ENCODE assay signal across 8 mouse cellular contexts in genomic region chr3:86141366-86141765, GRCm38 (mm10). TPM values are rescaled to one million over a fixed set of nuclear protein-coding genes. Genes with fewer than 3 reads are reported as not detected.
A peak's percentile ranks its signal among the peaks of the same experiment; 100 is the strongest.
DNase-seq lines count a peak whose midpoint lies in the region; ATAC-seq and TF ChIP-seq lines count a peak whose summit lies in the region.

No protein-coding gene starts in this region.

- TF ChIP-seq EP300 in MEL (IDR thresholded peaks at IDR 0.05; ENCODE audit: low read depth in 1 of 2, low read length in 2 of 2) = no peak

- peak; percentile 58 for DNase-seq in heart, adult 11 months
- no peak for DNase-seq in heart, adult 18-20 months
- DNase-seq in MEL (ENCODE audit: low read depth, low spot score) (peak; percentile 50), liver (peak; percentile 15)
- peak; percentile 27 for DNase-seq in retina, postnatal 1 day
- no peak for DNase-seq in urinary bladder, postnatal 14 days (ENCODE audit: low spot score)

- no peaks in the 10 kb centered on the region for H3K27me3 ChIP-seq in MEL (ENCODE audit: control insufficient read depth in 1 of 2, insufficient read depth in 2 of 2, low read length in 2 of 2)
- H3K27me3 ChIP-seq in forebrain, embryonic 15.5 days = no peaks in the 10 kb centered on the region

- no peak; a peak in 1 of 4 replicates for TF ChIP-seq POLR2A in MEL (IDR thresholded peaks at IDR 0.05; ENCODE audit: control insufficient read depth in 1 of 2, insufficient read depth in 1 of 2, low read depth in 1 of 2, low read length in 2 of 2, poor library complexity in 1 of 2)

- peaks cover 29 to 39% of the 10 kb centered on the region in 2 experiments for H3K36me3 ChIP-seq in MEL (ENCODE audit: control insufficient read depth in 1 of 2, insufficient read depth in 2 of 2, low read length in 2 of 2)
- peaks cover 43% of the 10 kb centered on the region for H3K36me3 ChIP-seq in forebrain, embryonic 15.5 days

- TF ChIP-seq RAD21 in MEL (IDR thresholded peaks at IDR 0.05; ENCODE audit: low read depth, low read length) = no peak

- H3K79me2 ChIP-seq in MEL (ENCODE audit: control insufficient read depth, insufficient read depth, low read length, poor library complexity) = peaks cover 32% of the 10 kb centered on the region

- peak overlapping the region; percentile 97 for H3K9ac ChIP-seq in MEL (ENCODE audit: control insufficient read depth, low read depth, low read length, poor library complexity, severe bottlenecking)
- H3K9ac ChIP-seq in forebrain, embryonic 15.5 days (replicated peaks) = peak overlapping the region; percentile 95

- peak overlapping the region; percentile 64 to 95 for H3K4me3 ChIP-seq in MEL (ENCODE audit: control insufficient read depth in 1 of 2, insufficient read depth in 1 of 2, low read depth in 2 of 2, low read length in 2 of 2)
- peak overlapping the region; percentile 75 for H3K4me3 ChIP-seq in forebrain, embryonic 15.5 days

- no peak for ATAC-seq in forebrain, embryonic 15.5 days (replicated peaks)
- no peak for ATAC-seq in frontal cortex, adult (ENCODE audit: low TSS enrichment)

- H3K27ac ChIP-seq in MEL (ENCODE audit: control insufficient read depth, low read depth, low read length) = peak overlapping the region; percentile 83
- no peak overlapping the region for H3K27ac ChIP-seq in forebrain, embryonic 15.5 days (replicated peaks)

- H3K9me3 ChIP-seq in MEL (replicated peaks; ENCODE audit: insufficient read depth, low read length) = no peaks in the 10 kb centered on the region
- no peaks in the 10 kb centered on the region for H3K9me3 ChIP-seq in forebrain, embryonic 15.5 days

- WGBS in forebrain, embryonic 15.5 days = 15% methylated on average over 7 of the region's 7 CpGs

- peaks cover 0 to 19% of the 10 kb centered on the region in 2 experiments; a peak in 2 of 4 replicates for H3K4me1 ChIP-seq in MEL (ENCODE audit: control insufficient read depth in 1 of 2, insufficient read depth in 2 of 2, low read length in 2 of 2)
- H3K4me1 ChIP-seq in forebrain, embryonic 15.5 days = peaks cover 17% of the 10 kb centered on the region

- no peak for TF ChIP-seq CTCF in MEL (IDR thresholded peaks at IDR 0.05 in 2 of 3, conservative IDR thresholded peaks at IDR 0.05 in 1 of 3; ENCODE audit: control insufficient read depth in 1 of 3, insufficient read depth in 1 of 3, low read depth in 2 of 3, low read length in 3 of 3, poor library complexity in 1 of 3, severe bottlenecking in 1 of 3)

- peak overlapping the region; percentile 62 for H3K4me2 ChIP-seq in forebrain, embryonic 15.5 days (replicated peaks)

TF ChIP-seq in MEL, 35 proteins besides CTCF, POLR2A, EP300 and RAD21:
- TF ChIP-seq POLR2AphosphoS5 (IDR thresholded peaks at IDR 0.05; ENCODE audit: borderline replicate concordance, low read depth, low read length) (no peak), TBP (IDR thresholded peaks at IDR 0.05; ENCODE audit: low read depth, low read length) (0 out of 2 replicates have a peak, but pooled peaks have one; percentile 29), MAX (IDR thresholded peaks at IDR 0.05; ENCODE audit: low read length) (0 out of 2 replicates have a peak, but pooled peaks have one; percentile 26), MXI1 (IDR thresholded peaks at IDR 0.05; ENCODE audit: low read depth, low read length) (0 out of 2 replicates have a peak, but pooled peaks have one; percentile 59), CHD2 (IDR thresholded peaks at IDR 0.05; ENCODE audit: low read length) (no peak)

RNA-seq across cellular contexts. Expression of gene Rps3a1, which starts 1.1 kb away (rescaled TPM):
- 100 to 1,000 TPM; 535 to 579 TPM for total RNA-seq in heart, adult 18-20 months (2021)
- 2,397 and 2,507 TPM in 2 replicates for total RNA-seq in MEL (2012; rRNA removed)
- polyA plus RNA-seq in MEL (2012; ENCODE audit: insufficient read depth in 1 of 2, insufficient read length in 2 of 2, low read depth in 1 of 2, low replicate concordance in 2 of 2, missing spikeins in 1 of 2) = 1,000 to 10,000 TPM in 1 of 2 experiments, not detected in 1; 1,198 TPM
- polyA plus RNA-seq in forebrain, embryonic 15.5 days (2015; fragmentation: Nextera tagmentation; extraction: Ambion mirVana) = 707 and 713 TPM in 2 replicates

Comparison
In these comparisons a context has a peak if more than half of its experiments do, and no peak if none do; other contexts are left out.
1. DNase-seq: peak in heart, adult 11 months (single experiment), MEL (single experiment), liver (single experiment) and retina, postnatal 1 day (single experiment); none in heart, adult 18-20 months (0 of 2) and urinary bladder, postnatal 14 days (single experiment).